Mouse (Mus musculus): ENCODE results near the gene Aco2. TPM values are rescaled to one million over a fixed set of nuclear protein-coding genes. Genes with fewer than 3 reads are reported as not detected.

Gene Aco2
- polyA plus RNA-seq, 2 experiments: 127 to 158 TPM

DNA sequence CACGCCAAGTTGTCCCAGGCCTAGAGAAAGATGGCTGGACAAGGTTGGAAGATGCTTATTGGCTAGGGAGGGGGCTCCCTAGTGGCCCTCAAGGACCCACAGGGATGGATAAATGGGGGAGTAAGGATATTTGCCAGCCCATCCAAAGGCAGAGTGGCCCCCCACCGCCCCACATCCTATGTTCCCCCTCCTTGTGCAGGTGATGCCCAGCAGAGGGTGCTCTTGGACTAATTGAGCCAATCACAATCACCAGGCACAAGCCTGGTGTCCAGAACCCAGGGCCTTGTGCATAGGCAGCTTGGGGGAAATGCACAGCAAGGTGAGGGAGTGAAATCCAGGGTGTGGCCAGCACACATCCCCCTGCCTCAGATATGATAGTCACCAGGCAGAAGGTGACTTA, 66.1 kb downstream of the Aco2 start:
- Histone ChIP-seq H3K27ac (replicated peaks; ENCODE audit: low read depth, low read length) (no peak overlapping the region), H3K27me3 (ENCODE audit: control insufficient read depth, insufficient read depth, low read length) (no peaks in the 10 kb centered on the region), H3K9me3 (ENCODE audit: control insufficient read depth, low read length) (no peaks in the 10 kb centered on the region), H3K9ac (ENCODE audit: low read depth, low read length, severe bottlenecking) (no peak overlapping the region), H3K36me3 (ENCODE audit: control insufficient read depth, insufficient read depth, low read length) (no peaks in the 10 kb centered on the region), H3K4me3 (replicated peaks; ENCODE audit: low read length) (no peak overlapping the region), H3K4me2 (replicated peaks; ENCODE audit: low read depth, low read length, severe bottlenecking) (no peak overlapping the region), H3K4me1 (ENCODE audit: control insufficient read depth, insufficient read depth, low read length) (peaks cover 15% of the 10 kb centered on the region)
- DNase-seq (ENCODE audit: low spot score) (no peak), ATAC-seq (ENCODE audit: low FRiP score, low read depth) (no peak; the same call in 1 of the 2 replicates)
- TF ChIP-seq POLR2A (IDR thresholded peaks at IDR 0.05; ENCODE audit: borderline replicate concordance, extremely low read depth, insufficient read depth, insufficient read length): no peak
- 38% methylated on average over 2 of the region's 2 CpGs for WGBS

DNA sequence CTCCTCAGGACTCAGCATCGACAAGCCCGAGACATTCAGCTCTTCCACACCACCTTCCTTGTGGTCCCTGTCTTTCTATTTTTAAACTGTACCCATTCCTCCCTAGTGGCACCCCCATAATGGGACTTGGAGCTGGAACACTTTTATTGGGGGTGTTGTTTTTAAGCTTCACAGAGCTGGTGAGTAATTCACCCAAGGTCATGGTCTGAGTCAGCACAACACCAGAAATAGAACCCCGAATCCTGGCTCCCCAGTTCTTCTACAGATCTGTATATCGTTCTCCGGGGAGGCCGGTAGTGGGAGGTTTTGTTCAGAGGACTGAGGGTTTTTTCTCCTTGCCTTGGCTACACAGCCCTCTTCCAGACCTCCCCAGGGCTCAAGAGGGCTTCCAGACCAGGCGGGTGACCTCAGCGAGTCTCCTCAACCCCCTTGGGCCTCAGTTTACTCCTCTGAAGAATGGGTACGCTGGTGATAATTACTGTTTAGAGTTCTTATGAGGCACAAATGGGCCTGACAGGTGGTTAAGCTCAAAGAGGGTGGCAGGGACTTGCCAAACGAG, 67.1 kb downstream of the Aco2 start:
- no peaks in the 10 kb centered on the region for H3K36me3 ChIP-seq (ENCODE audit: control insufficient read depth, insufficient read depth, low read length)
- no peak overlapping the region for H3K9ac ChIP-seq (ENCODE audit: low read depth, low read length, severe bottlenecking)
- no peak for TF ChIP-seq POLR2A (IDR thresholded peaks at IDR 0.05; ENCODE audit: borderline replicate concordance, extremely low read depth, insufficient read depth, insufficient read length)
- no peak overlapping the region for H3K4me3 ChIP-seq (replicated peaks; ENCODE audit: low read length)
- 87% methylated on average over 10 of the region's 10 CpGs for WGBS
- ATAC-seq (ENCODE audit: low FRiP score, low read depth) (no peak), DNase-seq (ENCODE audit: low spot score) (no peak)
- H3K27me3 ChIP-seq (ENCODE audit: control insufficient read depth, insufficient read depth, low read length): no peaks in the 10 kb centered on the region
- no peaks in the 10 kb centered on the region for H3K9me3 ChIP-seq (ENCODE audit: control insufficient read depth, low read length)
- no peak overlapping the region for H3K4me2 ChIP-seq (replicated peaks; ENCODE audit: low read depth, low read length, severe bottlenecking)
- peaks cover 15% of the 10 kb centered on the region for H3K4me1 ChIP-seq (ENCODE audit: control insufficient read depth, insufficient read depth, low read length)
- H3K27ac ChIP-seq (replicated peaks; ENCODE audit: low read depth, low read length): no peak overlapping the region

DNA sequence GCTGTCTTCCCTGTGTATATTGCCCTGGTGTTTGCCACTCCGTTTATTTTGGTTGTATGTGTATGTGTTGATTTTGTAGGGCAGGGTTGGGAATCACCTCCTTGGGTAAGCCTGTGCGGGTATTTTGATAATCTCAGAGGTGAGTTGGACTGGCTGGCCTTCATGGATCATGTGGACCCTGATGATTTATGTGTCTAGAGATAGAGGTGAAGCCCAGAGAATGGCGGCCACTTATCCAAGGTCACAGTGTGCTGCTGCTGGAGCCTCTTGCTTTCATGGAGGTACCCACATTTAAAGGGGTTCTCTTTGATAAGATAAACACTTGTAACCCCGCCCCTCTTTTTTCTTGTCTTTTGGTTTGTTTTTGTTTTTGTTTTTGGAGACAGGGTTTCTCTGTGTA, 67.7 kb downstream of the Aco2 start:
- Histone ChIP-seq H3K4me1 (ENCODE audit: control insufficient read depth, insufficient read depth, low read length) (peaks cover 15% of the 10 kb centered on the region), H3K36me3 (ENCODE audit: control insufficient read depth, insufficient read depth, low read length) (no peaks in the 10 kb centered on the region), H3K27ac (replicated peaks; ENCODE audit: low read depth, low read length) (no peak overlapping the region), H3K27me3 (ENCODE audit: control insufficient read depth, insufficient read depth, low read length) (no peaks in the 10 kb centered on the region), H3K4me3 (replicated peaks; ENCODE audit: low read length) (no peak overlapping the region), H3K4me2 (replicated peaks; ENCODE audit: low read depth, low read length, severe bottlenecking) (no peak overlapping the region), H3K9ac (ENCODE audit: low read depth, low read length, severe bottlenecking) (no peak overlapping the region), H3K9me3 (ENCODE audit: control insufficient read depth, low read length) (no peaks in the 10 kb centered on the region)
- DNase-seq (ENCODE audit: low spot score) (no peak), ATAC-seq (ENCODE audit: low FRiP score, low read depth) (no peak)
- WGBS: 88% methylated on average over 4 of the region's 4 CpGs
- no peak for TF ChIP-seq POLR2A (IDR thresholded peaks at IDR 0.05; ENCODE audit: borderline replicate concordance, extremely low read depth, insufficient read depth, insufficient read length)

DNA sequence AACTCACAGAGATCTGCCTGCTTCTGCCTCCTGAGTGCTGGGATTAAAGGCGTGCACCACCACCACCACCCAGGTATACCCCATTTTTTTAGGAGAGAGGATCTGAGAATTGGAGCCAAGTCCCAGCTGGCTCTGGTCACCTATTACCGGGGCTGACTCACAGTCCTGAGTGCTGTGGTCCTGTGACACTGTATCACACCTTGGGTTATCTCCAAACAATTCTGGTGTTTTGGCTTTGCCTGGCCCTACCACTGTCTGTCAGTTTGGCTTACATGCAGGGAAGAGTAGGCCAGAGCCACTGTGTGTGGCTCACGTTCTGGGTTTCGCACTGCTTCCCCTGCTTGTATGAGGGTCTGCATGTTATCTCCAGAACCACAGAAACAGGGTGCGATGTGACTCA, 68.1 kb downstream of the Aco2 start:
- Histone ChIP-seq H3K27ac (replicated peaks; ENCODE audit: low read depth, low read length) (no peak overlapping the region), H3K4me1 (ENCODE audit: control insufficient read depth, insufficient read depth, low read length) (peaks cover 15% of the 10 kb centered on the region), H3K4me2 (replicated peaks; ENCODE audit: low read depth, low read length, severe bottlenecking) (no peak overlapping the region), H3K27me3 (ENCODE audit: control insufficient read depth, insufficient read depth, low read length) (no peaks in the 10 kb centered on the region), H3K9me3 (ENCODE audit: control insufficient read depth, low read length) (no peaks in the 10 kb centered on the region), H3K36me3 (ENCODE audit: control insufficient read depth, insufficient read depth, low read length) (no peaks in the 10 kb centered on the region), H3K4me3 (replicated peaks; ENCODE audit: low read length) (no peak overlapping the region), H3K9ac (ENCODE audit: low read depth, low read length, severe bottlenecking) (no peak overlapping the region)
- no peak for TF ChIP-seq POLR2A (IDR thresholded peaks at IDR 0.05; ENCODE audit: borderline replicate concordance, extremely low read depth, insufficient read depth, insufficient read length)
- ATAC-seq (ENCODE audit: low FRiP score, low read depth): no peak
- WGBS: 90% methylated on average over 5 of the region's 5 CpGs
- no peak for DNase-seq (ENCODE audit: low spot score)

DNA sequence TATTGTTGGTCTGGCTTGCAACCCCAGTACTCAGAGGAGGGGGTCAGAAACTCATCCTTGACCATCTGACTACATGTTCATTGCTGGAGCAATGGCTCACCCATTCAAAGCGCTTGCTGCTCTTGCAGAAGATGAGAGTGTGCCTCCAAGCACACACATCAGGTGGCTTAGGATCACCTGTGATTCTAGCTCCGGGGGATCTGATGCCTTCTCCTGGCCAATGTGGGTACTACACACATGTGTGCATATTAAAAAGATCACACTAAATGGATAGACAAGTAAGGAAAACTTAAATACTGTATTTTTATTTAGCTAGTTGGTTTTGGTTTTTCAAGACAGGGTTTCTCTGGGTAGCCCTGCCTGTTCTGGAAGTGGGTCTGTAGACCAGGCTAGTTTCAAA, 68.9 kb downstream of the Aco2 start:
- peaks cover 15% of the 10 kb centered on the region for H3K4me1 ChIP-seq (ENCODE audit: control insufficient read depth, insufficient read depth, low read length)
- no peak overlapping the region for H3K27ac ChIP-seq (replicated peaks; ENCODE audit: low read depth, low read length)
- 94% methylated on average over 2 of the region's 2 CpGs for WGBS
- no peak overlapping the region for H3K4me2 ChIP-seq (replicated peaks; ENCODE audit: low read depth, low read length, severe bottlenecking)
- no peaks in the 10 kb centered on the region for H3K9me3 ChIP-seq (ENCODE audit: control insufficient read depth, low read length)
- H3K4me3 ChIP-seq (replicated peaks; ENCODE audit: low read length): no peak overlapping the region
- no peak for TF ChIP-seq POLR2A (IDR thresholded peaks at IDR 0.05; ENCODE audit: borderline replicate concordance, extremely low read depth, insufficient read depth, insufficient read length)
- H3K36me3 ChIP-seq (ENCODE audit: control insufficient read depth, insufficient read depth, low read length): no peaks in the 10 kb centered on the region
- no peaks in the 10 kb centered on the region for H3K27me3 ChIP-seq (ENCODE audit: control insufficient read depth, insufficient read depth, low read length)
- DNase-seq (ENCODE audit: low spot score) (no peak), ATAC-seq (ENCODE audit: low FRiP score, low read depth) (no peak)
- H3K9ac ChIP-seq (ENCODE audit: low read depth, low read length, severe bottlenecking): no peak overlapping the region
